Mouse (Mus musculus): ENCODE measurements at regions not wholly inside any gene's neighbourhood (a gene's known extent, or its start where the extent isn't known, plus 50 kb on each side); places are given as distances from the start of the nearest gene placed in this dataset.
A peak's percentile ranks its signal among the peaks of the same experiment; 100 is the strongest.

DNA sequence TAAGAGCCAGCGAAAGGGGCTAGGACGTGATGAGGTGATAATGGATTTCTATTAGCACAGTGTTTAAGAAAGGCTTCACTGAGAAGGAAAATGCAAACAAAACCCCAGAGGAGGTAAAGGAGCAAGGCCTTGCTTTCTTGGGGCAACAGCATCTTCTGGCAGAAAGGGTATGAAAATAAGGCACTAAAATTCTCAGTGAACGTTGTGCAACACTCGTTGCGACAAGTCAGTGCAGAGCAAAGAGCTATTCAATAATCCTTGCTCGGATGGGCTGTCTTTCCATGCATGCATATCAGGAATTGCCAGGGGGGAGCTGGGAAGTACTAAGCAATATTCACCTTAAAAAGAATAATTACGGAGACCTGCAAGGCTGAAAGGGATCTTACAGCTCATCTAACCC, 479.6 kb upstream of the 4930412O13Rik start:
- Histone ChIP-seq H3K9ac (ENCODE audit: low read length) (no peak overlapping the region), H3K9me3 (ENCODE audit: control insufficient read depth, low read length) (no peaks in the 10 kb centered on the region), H3K4me1 (ENCODE audit: control insufficient read depth in 2 of 2, insufficient read depth in 2 of 2, low read length in 2 of 2) (no peaks in the 10 kb centered on the region), H3K4me2 (ENCODE audit: low read length) (no peak overlapping the region), H3K27me3 (ENCODE audit: control insufficient read depth, insufficient read depth, low read length) (no peaks in the 10 kb centered on the region), H3K36me3 (ENCODE audit: control insufficient read depth, insufficient read depth, low read length) (no peaks in the 10 kb centered on the region), H3K4me3 (ENCODE audit: control insufficient read depth in 1 of 2, insufficient read depth in 1 of 2, low read depth in 1 of 2, low read length in 2 of 2) (no peak overlapping the region), H3K27ac (replicated peaks in 1 of 2; ENCODE audit: control insufficient read depth in 1 of 2, insufficient read depth in 1 of 2, low read depth in 2 of 2, low read length in 2 of 2) (no peak overlapping the region)
- 79% methylated on average over 7 of the region's 7 CpGs for WGBS
- no peak for ATAC-seq (ENCODE audit: insufficient number of reproducible peaks, insufficient read depth, low FRiP score, low read depth)

DNA sequence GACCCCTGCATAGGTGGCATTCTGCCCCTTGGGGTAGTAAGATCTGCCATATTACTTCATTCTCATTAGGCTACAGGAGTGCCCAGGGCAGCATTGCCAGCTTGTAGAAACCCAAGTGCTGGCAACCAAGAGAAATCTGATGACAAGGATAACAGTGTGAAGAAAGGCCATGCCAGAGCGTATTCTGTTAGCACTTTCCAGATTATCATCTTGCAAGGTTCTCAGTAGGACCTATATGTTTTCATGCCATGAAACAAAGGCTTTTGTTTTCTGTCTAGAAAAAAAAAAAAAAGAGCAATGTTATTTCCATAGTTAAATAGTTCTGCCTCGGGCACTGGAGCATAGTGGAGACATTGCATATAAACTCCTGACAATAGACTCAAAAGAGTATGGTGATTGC, 478.8 kb upstream of the 4930412O13Rik start:
- no peaks in the 10 kb centered on the region for H3K9me3 ChIP-seq (ENCODE audit: control insufficient read depth, low read length)
- ATAC-seq (ENCODE audit: insufficient number of reproducible peaks, insufficient read depth, low FRiP score, low read depth): no peak
- no peak overlapping the region for H3K4me2 ChIP-seq (ENCODE audit: low read length)
- H3K36me3 ChIP-seq (ENCODE audit: control insufficient read depth, insufficient read depth, low read length): no peaks in the 10 kb centered on the region
- no peaks in the 10 kb centered on the region for H3K27me3 ChIP-seq (ENCODE audit: control insufficient read depth, insufficient read depth, low read length)
- H3K9ac ChIP-seq (ENCODE audit: low read length): no peak overlapping the region
- WGBS: 75% methylated on average over 2 of the region's 2 CpGs
- H3K4me1 ChIP-seq (ENCODE audit: control insufficient read depth in 2 of 2, insufficient read depth in 2 of 2, low read length in 2 of 2): no peaks in the 10 kb centered on the region
- H3K27ac ChIP-seq (replicated peaks in 1 of 2; ENCODE audit: control insufficient read depth in 1 of 2, insufficient read depth in 1 of 2, low read depth in 2 of 2, low read length in 2 of 2): no peak overlapping the region
- H3K4me3 ChIP-seq (ENCODE audit: control insufficient read depth in 1 of 2, insufficient read depth in 1 of 2, low read depth in 1 of 2, low read length in 2 of 2): no peak overlapping the region

DNA sequence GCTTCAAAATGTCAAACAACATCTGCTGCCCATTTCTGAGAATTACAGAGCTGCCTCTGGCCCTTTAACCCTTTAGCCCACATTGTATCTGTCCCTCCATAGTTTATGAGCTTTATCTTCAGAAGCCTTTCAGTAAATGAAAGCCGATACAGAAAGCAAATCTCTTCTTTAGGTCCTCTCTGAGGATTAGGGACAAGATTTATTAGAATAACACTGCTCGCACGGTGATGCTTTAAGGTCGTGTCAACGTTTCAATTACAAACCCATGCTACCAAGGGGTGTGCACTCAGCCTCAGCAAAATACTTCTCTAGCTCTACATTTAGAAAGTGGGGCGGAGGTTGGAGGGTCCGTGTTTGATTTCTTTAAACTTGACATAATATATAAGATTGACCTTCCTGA, 472.0 kb upstream of the 4930412O13Rik start:
- Histone ChIP-seq H3K4me2 (ENCODE audit: low read length) (no peak overlapping the region), H3K27me3 (ENCODE audit: control insufficient read depth, insufficient read depth, low read length) (no peaks in the 10 kb centered on the region), H3K4me1 (ENCODE audit: control insufficient read depth in 2 of 2, insufficient read depth in 2 of 2, low read length in 2 of 2) (no peaks in the 10 kb centered on the region), H3K27ac (replicated peaks in 1 of 2; ENCODE audit: control insufficient read depth in 1 of 2, insufficient read depth in 1 of 2, low read depth in 2 of 2, low read length in 2 of 2) (no peak overlapping the region), H3K36me3 (ENCODE audit: control insufficient read depth, insufficient read depth, low read length) (no peaks in the 10 kb centered on the region), H3K4me3 (ENCODE audit: control insufficient read depth in 1 of 2, insufficient read depth in 1 of 2, low read depth in 1 of 2, low read length in 2 of 2) (no peak overlapping the region), H3K9ac (ENCODE audit: low read length) (no peak overlapping the region), H3K9me3 (ENCODE audit: control insufficient read depth, low read length) (no peaks in the 10 kb centered on the region)
- no peak for ATAC-seq (ENCODE audit: insufficient number of reproducible peaks, insufficient read depth, low FRiP score, low read depth)
- 81% methylated on average over 7 of the region's 7 CpGs for WGBS

DNA sequence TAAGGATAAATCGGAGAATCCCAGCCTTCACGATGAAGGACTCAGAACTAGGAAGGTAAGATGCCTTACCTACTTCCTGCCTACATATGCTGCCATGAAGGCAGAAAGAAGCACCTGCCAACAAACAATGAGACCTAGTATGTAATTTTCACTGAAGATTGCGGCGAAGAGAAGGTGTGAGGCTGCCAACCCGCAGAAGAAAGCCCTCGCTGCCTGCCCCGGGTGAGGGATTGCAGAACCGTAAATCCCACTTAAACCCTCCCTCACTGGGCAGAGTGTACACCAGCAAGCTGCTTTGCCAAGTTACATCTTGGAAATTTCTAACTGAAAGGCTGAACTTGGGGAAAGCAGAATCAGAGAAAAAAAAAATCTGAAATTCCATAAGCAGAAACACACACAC, 458.4 kb upstream of the 4930412O13Rik start:
- Histone ChIP-seq H3K9ac (ENCODE audit: low read length) (no peak overlapping the region), H3K27me3 (ENCODE audit: control insufficient read depth, insufficient read depth, low read length) (no peaks in the 10 kb centered on the region), H3K9me3 (ENCODE audit: control insufficient read depth, low read length) (no peaks in the 10 kb centered on the region), H3K36me3 (ENCODE audit: control insufficient read depth, insufficient read depth, low read length) (no peaks in the 10 kb centered on the region), H3K4me1 (ENCODE audit: control insufficient read depth in 2 of 2, insufficient read depth in 2 of 2, low read length in 2 of 2) (no peaks in the 10 kb centered on the region), H3K27ac (replicated peaks in 1 of 2; ENCODE audit: control insufficient read depth in 1 of 2, insufficient read depth in 1 of 2, low read depth in 2 of 2, low read length in 2 of 2) (no peak overlapping the region), H3K4me2 (ENCODE audit: low read length) (no peak overlapping the region), H3K4me3 (ENCODE audit: control insufficient read depth in 1 of 2, insufficient read depth in 1 of 2, low read depth in 1 of 2, low read length in 2 of 2) (no peak overlapping the region)
- WGBS: 77% methylated on average over 8 of the region's 8 CpGs
- ATAC-seq (ENCODE audit: insufficient number of reproducible peaks, insufficient read depth, low FRiP score, low read depth): no peak

DNA sequence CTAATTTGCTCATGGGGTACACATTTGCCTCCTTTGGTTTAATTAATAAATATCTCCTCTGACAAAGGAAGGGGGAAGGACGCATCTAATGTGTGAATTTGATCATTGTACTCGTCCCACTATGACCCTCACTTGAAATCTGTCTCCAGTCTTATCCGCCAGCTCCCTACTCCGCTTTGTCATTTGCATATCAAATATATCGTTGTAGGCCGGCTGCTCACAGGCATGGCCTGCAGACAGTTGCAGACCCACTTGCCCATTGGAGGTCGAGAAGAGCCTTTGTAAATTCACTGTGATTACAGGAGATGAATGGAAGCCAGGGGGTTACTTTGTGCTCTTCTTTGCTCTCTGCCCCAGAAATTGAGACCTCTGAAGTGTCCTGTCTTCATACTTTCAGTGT, 457.5 kb upstream of the 4930412O13Rik start:
- no peaks in the 10 kb centered on the region for H3K36me3 ChIP-seq (ENCODE audit: control insufficient read depth, insufficient read depth, low read length)
- no peak overlapping the region for H3K4me2 ChIP-seq (ENCODE audit: low read length)
- no peaks in the 10 kb centered on the region for H3K27me3 ChIP-seq (ENCODE audit: control insufficient read depth, insufficient read depth, low read length)
- WGBS: 30% methylated on average over 7 of the region's 7 CpGs
- H3K9me3 ChIP-seq (ENCODE audit: control insufficient read depth, low read length): no peaks in the 10 kb centered on the region
- ATAC-seq (ENCODE audit: insufficient number of reproducible peaks, insufficient read depth, low FRiP score, low read depth): no peak
- no peaks in the 10 kb centered on the region for H3K4me1 ChIP-seq (ENCODE audit: control insufficient read depth in 2 of 2, insufficient read depth in 2 of 2, low read length in 2 of 2)
- H3K27ac ChIP-seq (replicated peaks in 1 of 2; ENCODE audit: control insufficient read depth in 1 of 2, insufficient read depth in 1 of 2, low read depth in 2 of 2, low read length in 2 of 2): no peak overlapping the region
- no peak overlapping the region for H3K4me3 ChIP-seq (ENCODE audit: control insufficient read depth in 1 of 2, insufficient read depth in 1 of 2, low read depth in 1 of 2, low read length in 2 of 2)
- no peak overlapping the region for H3K9ac ChIP-seq (ENCODE audit: low read length)

DNA sequence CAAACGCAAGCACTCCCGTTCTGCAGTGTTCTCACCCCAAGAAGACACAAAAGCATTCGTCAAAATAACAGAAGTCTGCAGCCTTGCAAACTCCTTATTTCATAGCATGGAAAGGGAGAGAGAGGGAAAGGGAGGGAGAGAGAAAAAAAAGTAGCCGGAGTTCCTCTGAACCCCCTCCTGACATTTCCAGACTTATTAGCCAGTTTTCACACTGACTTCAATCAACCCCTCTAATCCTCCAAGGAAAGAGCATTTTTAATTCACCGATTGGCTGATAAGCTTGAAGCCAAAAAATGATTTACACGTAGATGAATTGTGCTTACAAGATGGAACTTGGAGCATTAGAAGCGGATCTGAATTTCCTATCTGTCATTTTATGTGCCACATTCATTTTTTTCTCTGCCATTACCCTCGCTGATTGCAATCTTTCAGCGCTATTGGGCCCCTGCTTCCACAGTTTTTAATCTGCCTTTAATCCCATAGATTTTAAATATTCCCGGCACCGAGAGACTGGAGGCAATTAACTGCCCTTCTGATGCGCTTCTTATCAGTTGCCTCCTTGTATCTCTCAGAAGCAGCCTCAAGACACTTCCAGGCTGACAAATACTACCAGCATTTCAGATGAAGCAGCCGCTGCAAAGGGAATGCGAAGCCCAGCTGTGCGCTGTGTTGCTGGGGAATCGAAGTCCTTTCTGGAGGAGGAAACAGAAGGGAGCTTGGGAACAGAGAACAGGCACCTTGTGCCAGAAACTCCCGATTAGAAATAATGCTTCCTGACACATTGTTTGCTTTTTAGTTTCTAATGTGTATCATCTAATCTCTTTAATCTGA, 447.7 kb upstream of the 4930412O13Rik start:
- Histone ChIP-seq H3K36me3 (ENCODE audit: control insufficient read depth, insufficient read depth, low read length) (no peaks in the 10 kb centered on the region), H3K27ac (replicated peaks in 1 of 2; ENCODE audit: control insufficient read depth in 1 of 2, insufficient read depth in 1 of 2, low read depth in 2 of 2, low read length in 2 of 2) (no peak overlapping the region), H3K27me3 (ENCODE audit: control insufficient read depth, insufficient read depth, low read length) (no peaks in the 10 kb centered on the region; the same call in 1 of the 2 replicates), H3K4me1 (ENCODE audit: control insufficient read depth in 2 of 2, insufficient read depth in 2 of 2, low read length in 2 of 2) (no peaks in the 10 kb centered on the region), H3K9ac (ENCODE audit: low read length) (no peak overlapping the region), H3K4me3 (ENCODE audit: control insufficient read depth in 1 of 2, insufficient read depth in 1 of 2, low read depth in 1 of 2, low read length in 2 of 2) (no peak overlapping the region), H3K4me2 (ENCODE audit: low read length) (peak overlapping the region; percentile 28; the same call in 1 of the 2 replicates), H3K9me3 (ENCODE audit: control insufficient read depth, low read length) (no peaks in the 10 kb centered on the region)
- WGBS: 23% methylated on average over 17 of the region's 17 CpGs
- no peak for ATAC-seq (ENCODE audit: insufficient number of reproducible peaks, insufficient read depth, low FRiP score, low read depth)

DNA sequence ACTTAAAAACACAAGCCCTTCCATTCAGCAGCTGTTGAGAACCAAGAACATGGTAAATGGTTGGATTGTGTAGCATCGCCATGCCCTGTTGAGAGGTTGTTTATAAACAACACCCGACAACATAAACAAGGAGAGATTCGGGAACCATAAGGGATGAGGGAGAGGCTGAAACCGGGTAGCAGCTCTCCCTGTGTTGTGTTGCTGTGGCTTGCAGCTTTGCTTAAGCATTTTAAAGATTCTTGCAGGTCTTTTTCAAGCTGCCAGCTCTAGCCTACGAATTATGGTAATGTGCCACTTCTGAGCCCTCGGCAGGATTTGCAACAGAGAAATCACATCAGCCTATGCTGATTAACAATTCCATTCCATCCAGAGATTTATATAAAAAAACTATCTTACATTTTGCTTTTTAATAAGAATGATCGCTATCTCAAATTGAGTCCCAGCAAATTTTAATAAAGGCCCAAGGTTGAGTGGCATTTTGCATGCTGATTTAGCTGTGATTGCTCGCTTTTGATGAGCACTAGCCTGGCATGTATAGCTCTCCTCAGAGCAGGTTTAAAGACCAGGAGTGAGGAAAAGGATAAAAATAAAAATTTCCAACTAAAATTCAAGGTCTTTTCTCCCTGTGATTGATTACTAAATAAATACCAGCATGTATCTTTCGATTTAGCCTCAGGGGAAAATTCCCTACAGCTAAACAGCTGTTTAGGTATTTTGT, 445.7 kb upstream of the 4930412O13Rik start:
- no peaks in the 10 kb centered on the region; the same call in 1 of the 2 replicates for H3K27me3 ChIP-seq (ENCODE audit: control insufficient read depth, insufficient read depth, low read length)
- no peaks in the 10 kb centered on the region for H3K9me3 ChIP-seq (ENCODE audit: control insufficient read depth, low read length)
- WGBS: 54% methylated on average over 9 of the region's 9 CpGs

More for the DNA sequence above, 445.7 kb upstream of the 4930412O13Rik start:
- Histone ChIP-seq H3K4me3 (ENCODE audit: control insufficient read depth in 1 of 2, insufficient read depth in 1 of 2, low read depth in 1 of 2, low read length in 2 of 2) (no peak overlapping the region), H3K9ac (ENCODE audit: low read length) (no peak overlapping the region), H3K4me2 (ENCODE audit: low read length) (no peak overlapping the region), H3K4me1 (ENCODE audit: control insufficient read depth in 2 of 2, insufficient read depth in 2 of 2, low read length in 2 of 2) (no peaks in the 10 kb centered on the region), H3K27ac (replicated peaks in 1 of 2; ENCODE audit: control insufficient read depth in 1 of 2, insufficient read depth in 1 of 2, low read depth in 2 of 2, low read length in 2 of 2) (no peak overlapping the region), H3K36me3 (ENCODE audit: control insufficient read depth, insufficient read depth, low read length) (no peaks in the 10 kb centered on the region)
- ATAC-seq (ENCODE audit: insufficient number of reproducible peaks, insufficient read depth, low FRiP score, low read depth): no peak

Measured in heart, embryonic 14.5 days (tissue).